Mouse (Mus musculus): ENCODE results near the gene Ntpcr.
A peak's percentile ranks its signal among the peaks of the same experiment; 100 is the strongest.

Gene Ntpcr

DNA sequence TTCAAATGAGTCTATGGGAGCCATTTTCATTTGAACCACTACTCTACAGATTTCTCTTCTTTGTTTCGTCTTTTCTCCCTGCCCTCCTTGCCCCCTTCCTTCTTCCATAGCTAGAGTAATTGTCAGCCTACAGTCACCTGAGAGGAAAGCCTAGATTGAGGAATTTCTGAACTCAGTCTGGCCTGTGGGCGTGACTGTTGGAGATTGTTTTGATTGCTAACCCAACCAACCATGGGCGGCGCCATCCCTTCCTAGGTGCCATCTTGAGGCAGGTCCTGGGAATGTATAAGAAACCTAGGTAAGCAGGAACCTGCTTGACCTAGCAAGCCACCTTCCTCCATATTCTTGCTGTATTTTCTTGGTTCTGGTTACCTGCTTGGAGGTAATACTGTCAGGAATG lies 3.6 kb upstream of the Ntpcr start:
- DNase-seq: no peak

DNA sequence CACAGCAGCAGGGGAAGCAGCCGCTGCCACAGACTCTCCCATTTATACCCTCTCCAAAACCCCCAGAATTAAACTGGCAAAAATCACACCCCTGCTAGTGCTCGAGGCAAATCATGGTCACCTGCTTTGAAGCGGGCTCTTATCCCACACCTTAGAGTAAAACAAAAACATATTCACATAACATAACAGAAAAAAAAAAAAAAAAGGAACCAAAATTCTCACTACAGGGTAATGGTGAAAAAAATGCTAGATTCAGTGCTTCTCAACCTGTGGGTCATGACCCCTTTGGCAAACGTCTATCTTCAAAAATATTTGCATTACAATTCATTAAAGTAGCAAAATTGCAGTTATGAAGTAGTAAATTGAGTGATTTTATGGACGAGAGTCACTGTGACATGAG lies 2.8 kb upstream of the Ntpcr start:
- no peak for DNase-seq

DNA sequence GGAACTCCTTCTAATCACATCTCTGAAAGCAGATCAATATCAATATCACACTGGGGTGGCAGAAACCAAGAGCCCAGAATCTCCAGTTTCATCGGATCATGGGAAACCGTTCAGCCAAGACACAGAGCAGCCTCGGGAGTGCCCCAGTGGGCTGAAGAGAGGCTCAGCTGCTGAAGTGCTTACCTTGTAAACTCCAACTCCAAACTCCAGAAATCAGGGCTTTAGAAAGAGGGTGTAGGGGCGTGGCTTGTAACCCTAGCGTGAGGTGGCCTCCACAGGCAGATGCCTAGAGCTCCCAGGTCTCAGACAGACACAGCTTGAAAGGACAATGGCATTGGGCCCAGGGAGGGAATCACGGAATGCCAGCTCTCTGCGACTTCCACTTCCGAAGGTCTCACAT lies 2.0 kb upstream of the Ntpcr start:
- DNase-seq: no peak

DNA sequence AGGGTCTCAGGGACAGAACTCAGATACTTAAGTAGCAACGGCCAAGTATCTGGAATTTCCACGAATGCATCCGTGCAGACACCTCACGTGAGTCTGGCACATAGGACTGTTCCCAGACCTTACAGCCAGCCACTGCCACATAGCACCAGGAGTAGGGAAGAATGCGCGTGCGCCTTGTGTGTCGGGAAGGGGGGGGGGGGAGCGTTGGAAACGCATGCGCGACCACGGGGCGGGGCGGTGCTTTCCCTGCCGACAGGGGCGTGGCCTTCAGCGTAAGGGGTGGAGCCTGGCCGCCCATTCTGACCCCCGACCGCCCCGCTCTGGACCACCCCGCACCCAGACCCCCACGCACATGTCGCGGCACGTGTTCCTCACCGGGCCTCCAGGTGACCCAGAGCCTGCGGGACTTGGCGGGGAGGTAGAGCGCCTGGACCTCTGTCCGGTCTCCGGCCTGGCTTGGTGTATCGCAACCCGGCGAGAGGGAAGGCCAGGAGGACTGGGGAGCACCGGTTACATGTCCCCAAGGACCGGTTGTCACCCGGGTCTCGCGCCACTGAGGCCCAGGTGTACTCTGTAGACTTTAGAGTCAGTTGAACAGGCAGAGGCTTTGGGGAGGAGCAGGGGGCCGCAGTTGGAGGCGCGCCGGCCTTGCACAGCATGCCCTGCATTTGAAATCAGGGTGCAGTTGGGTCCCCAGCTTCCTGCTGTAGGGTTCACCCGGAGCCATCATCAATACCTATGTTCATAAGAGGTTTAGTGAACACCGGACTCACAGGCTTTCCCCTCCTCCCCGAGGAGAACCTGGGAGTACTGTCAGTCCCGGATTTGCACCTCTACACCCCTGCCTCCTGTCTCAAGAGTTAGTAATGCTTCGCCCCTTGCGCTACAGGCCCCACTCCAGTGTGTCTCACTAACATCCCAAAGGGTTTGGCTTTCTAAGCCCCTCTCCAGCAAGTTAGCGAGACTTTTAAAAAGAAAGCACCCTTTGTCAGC lies 4.5 kb downstream of the Ntpcr start:
- peak; percentile 89 for DNase-seq

DNA sequence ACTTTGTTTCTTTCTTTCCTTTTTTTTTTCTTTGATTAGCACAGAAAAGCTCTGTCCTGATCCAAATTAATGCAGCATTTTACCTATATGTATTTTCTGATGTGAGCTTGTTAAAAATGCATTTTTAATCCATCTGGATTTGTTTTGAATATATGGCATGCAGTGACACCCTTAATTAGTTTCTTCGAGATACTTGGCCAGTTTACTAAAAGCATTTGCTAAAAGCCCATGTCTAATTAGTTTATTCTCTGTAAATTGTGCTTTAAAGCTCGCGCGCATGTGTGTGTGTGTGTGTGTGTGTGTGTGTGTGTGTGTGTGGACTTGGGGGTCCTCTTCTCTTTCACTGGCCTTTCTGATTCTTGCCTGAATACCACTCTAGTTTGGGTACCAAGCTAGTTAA lies 9.2 kb downstream of the Ntpcr start:
- no peak for DNase-seq

DNA sequence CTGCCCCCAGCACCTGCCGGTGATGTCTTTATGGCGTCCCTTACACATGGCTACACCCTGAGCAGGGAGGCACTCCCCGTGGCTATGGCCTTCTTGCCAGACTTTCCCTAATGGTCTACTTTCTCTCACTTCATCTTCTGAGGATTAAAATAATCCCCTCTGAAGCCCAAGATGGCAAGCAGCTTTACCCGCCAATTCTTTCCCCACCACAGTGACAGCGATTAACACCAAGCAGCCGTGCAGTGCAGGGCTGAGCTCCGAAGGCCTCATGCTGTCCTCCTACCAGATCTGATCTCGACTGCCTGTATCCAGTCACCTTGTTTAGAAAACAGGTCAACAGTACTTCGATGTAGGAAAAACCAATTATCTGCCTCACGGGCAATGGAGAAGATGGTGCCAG lies 10.9 kb downstream of the Ntpcr start:
- DNase-seq: no peak

DNA sequence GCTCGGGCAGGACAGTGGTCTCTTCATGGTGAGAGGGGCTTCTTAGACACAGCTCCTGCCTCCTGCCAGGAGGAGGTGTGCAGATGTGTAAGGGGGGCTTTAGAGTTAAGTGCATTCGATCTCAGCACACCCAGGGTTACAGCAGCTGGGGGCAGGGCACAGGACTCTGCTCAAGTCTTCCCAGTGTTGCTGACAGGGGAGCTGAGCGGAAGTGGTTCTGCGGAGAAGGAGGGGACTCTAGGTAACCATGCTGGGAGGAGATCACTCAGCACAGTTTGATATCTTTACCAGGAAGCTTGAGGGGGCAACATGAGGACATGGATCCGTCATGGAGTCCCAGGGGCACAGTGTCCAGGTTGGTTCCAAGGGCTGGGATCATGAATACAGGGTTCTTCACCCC lies 11.6 kb downstream of the Ntpcr start:
- DNase-seq: peak; percentile 55

DNA sequence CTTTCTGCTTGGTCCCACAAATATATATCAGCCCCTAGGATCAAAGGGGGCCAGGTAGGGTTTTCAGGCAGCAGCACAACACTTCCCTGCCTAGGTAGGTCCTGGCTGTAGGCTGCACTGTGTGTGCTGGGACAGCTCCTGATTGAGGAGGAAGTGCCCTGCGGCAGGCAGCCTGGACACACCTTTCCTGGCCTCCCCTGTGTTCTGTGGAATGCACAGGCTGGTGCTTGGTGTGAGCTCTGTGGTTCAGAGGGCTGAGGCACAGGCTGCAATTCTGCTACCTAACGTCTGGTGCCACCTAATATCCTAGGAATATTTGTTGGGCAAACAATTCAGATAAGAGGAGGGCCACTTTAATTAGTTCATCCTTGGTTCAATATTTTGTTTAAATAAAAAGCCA lies 12.1 kb downstream of the Ntpcr start:
- DNase-seq: no peak

DNA sequence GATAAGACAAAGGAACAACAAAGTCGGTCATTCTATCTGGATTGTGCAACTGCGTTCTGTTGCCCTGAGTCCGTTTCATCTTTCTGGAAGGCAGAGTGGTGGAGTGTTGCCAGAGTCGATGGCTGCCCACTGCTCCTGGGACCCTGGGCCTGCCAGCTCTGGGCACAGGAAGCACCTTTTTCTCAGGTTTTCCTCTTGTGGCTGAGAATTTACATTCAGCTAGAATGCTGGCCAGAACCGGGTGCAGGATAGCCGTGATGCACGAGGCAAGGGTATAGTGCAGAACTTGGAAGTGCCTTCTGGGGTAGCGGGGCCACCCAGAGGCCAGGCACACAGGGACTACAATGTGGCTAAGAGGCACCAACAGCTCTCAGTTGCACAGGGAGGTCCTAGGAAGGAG lies 12.6 kb downstream of the Ntpcr start:
- no peak for DNase-seq

DNA sequence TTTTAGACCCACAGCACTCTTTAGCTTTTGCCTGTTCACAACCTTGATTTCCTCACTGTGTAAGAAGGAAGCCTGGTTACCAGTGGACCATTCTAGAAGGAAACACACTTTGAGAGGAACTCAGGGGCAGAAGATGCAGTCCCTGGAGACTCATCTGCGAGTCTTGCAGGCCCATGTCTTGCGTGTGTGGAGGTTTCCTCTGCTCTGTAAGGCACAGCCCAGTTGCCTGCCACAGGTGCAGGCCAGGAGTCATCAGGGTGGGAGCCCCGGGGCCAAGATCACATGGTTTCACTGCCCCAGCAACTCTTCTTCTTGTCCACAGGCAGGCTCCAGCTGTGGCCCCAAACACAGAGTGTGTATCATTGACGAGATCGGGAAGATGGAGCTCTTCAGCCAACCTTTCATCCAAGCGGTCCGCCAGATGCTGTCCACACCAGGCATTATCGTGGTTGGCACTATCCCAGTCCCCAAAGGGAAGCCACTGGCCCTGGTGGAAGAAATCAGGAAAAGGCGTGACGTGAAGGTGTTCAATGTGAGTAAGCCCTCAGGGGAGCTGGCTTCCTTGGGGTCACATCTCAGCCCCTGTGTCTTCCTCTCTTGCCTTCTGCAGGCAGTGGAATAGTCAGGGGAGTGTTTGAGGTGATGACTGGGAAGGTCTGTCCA lies 15.3 kb downstream of the Ntpcr start:
- no peak for DNase-seq

DNA sequence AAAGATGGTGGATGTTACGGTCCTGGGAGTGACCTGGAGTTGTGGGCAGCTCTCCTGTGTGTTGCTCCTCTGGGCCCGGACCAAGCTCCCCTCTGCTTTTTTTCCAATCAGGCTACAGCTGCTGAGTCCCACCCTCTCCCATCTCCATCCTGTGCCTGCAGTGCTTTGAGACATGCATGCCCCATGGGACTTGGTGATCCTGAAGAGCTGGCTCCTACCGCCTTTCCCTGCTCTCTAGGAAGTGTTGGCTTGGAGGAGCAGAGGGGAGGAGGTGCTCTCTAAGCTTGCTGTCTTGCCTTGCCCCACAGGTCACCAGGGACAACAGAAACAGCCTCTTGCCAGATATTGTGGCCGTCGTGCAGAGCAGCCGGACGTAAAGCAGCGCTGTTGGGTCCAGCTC lies 17.6 kb downstream of the Ntpcr start:
- no peak for DNase-seq

DNA sequence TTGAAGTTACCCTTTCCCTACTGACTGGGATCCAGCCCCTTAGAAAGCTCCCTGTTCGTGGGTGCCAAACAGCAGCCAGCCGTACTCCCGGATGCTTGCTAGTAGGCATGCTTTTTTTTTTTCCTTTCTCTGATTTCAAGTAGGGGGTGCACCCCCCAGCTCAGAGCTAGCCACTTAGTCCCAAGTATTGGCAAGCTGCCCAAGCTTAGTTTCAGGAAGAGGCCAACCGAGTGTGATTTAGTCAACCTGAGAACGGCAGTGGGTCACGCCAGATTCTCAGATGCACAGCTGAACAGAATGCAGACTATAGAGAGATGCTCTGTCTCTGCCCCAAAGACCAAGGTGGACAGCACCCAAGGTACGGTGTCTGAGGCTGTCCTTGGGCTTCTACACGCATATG lies 21.1 kb downstream of the Ntpcr start:
- DNase-seq: no peak

DNA sequence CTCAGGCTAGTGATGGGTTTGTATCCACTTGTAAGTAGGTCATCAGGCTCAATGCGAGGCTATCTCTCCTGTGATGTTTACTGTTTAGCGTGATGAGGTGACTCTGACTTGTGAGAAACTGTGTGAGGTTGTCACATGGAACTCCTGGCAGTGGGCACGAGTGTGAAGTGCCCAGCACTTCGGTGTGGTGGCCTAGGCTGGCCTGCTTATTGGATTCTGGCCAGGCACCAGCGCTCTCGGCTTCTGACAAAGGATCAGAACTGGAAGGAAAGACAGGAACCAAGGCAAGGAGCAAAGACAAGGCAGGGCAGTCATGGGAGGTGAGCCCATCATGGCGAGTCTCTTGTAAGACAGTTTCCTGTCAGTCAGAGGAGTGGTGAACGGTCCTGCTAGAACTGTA lies 26.1 kb downstream of the Ntpcr start:
- no peak for DNase-seq

DNA sequence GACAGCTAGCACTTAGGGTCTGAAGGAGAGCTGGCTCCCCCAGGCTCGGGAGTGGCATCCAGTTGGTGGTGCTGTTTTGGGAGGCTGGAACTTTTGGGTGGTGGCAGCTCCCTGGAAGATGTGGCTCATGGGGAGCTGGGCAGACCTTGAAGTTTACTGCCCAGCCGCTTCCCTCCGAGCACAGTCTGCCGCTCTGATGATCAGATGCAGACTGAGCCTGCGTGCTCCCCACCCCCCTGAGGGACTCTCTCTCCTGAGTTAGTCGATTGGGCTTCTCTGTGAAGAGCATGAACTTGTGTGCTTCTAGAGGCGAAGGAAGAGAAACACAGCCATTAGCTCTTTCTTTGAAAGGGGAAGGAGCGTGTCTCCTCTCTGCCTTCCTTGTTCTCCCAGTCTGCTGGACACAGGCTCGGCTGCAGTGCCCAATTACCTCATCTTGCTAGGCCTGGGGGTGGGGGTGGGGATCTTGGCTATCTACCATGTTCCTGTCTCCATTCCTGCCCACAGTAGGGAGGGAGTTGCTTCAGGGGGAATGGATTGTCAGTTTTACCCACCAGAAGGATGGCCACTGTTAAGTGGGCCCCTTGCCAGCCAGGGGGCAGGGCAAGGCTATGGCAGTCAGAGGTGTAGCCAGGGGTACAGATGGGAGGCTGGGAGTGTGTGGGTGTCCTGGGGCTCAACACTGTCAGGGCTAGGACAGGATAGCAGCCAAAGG lies 26.8 kb downstream of the Ntpcr start:
- DNase-seq: no peak

DNA sequence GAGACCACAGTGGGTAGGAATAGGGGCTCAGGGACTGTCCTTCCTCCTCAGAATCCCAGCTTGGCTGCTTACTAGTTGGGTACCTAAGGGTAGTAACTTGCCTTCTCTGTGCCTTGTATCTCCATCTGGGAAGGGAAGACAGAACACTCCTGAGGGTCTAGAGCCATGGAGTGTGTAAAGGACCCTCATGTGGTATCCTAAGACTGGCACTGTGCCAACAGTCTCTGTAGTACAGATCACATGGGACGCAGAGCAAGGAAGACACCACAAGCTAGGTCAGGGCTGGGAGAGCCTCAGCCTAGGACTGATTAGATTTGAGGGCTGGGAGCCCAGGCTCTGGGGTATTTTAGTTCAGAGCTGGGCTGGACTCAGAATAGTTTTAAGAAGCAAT lies 27.3 kb downstream of the Ntpcr start:
- no peak for DNase-seq

DNA sequence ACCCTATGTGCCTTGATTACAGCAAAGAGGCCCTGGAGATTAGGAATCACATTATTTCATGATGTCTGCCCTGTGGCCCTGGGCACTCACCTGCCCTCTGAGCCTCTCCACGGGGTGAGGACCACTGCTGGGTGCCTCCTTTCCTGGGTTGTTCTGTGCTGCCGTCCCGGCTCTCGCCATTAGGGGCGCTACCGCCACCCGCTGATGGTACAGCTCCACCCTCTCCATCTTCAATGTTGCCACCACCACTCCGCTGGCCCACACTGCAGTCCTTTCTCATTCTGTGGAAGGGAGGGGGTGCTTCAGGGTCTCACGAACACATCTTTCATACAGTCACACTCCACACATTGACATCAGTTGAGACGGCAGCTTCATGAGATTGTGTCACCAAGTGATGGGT lies 29.3 kb downstream of the Ntpcr start:
- peak; percentile 65 for DNase-seq

DNA sequence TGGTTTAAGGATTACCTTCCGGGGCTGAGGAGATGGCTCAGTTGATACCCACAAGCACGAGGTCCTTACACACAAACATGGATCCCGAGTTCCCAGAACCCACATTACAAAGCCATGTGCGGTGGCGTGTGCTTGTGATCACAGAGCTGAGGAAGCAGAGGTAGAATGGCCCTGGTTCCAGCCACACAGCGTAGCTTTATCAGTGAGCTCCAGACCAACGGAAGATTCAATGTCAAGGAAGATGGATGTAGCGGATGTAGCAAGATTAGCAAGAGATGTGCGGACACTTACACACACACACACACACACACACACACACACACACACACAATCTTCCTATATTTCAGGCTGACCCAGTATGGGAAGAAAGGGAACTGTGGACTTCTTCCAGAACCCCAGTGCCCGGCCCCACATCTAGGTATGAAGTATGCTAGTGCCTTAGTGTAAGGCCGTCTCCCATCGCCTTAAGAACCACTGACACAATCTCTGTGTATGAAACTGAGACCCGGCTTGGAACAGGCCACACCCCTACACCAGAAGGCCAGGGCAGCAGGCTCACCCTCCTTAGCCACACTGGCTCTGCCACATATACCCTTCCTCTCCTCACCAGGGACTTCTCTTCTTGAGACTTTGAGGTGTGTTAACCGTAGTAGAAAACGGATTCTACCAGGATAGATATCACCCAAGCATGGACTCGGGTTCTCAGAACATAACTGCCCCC lies 33.5 kb downstream of the Ntpcr start:
- no peak for DNase-seq

DNA sequence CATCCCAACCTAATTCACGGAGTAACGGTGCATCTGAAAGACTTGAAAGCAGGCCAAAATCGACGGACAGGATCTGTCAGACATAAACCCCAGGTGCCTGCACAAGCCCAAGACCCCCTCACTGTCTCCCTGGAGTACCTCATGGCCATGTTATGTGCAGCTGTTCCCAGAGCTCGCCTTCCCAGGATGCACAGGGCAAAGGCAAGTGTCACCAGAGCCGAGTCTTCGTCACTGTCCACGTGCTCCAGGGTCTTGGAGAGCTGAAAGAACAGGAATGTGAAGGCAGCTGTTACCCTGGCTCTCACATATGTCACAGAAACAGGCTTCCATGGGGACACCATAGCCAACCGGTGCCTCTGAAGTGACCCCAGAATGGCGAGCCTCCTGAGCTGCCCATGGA lies 38.3 kb downstream of the Ntpcr start:
- no peak for DNase-seq

DNA sequence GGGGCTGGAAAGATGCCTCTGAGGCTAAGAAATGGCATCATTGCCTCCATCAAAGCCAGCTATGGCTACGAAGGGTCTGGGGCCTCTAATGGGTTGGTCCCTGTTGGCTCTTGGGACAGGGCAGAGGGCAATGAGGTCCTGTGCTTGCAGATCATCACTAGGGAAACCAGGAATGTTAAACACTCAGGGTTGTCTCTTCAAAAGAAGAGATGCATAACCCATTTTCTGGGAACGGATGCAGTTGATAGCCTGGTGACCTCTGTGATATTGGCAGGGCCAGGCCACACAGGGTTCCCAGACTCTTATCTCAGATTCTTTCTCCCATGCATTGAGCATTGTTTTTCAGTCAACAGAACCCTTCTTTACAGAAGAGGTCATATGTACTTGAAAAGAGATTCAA lies 42.5 kb downstream of the Ntpcr start:
- DNase-seq: no peak

DNA sequence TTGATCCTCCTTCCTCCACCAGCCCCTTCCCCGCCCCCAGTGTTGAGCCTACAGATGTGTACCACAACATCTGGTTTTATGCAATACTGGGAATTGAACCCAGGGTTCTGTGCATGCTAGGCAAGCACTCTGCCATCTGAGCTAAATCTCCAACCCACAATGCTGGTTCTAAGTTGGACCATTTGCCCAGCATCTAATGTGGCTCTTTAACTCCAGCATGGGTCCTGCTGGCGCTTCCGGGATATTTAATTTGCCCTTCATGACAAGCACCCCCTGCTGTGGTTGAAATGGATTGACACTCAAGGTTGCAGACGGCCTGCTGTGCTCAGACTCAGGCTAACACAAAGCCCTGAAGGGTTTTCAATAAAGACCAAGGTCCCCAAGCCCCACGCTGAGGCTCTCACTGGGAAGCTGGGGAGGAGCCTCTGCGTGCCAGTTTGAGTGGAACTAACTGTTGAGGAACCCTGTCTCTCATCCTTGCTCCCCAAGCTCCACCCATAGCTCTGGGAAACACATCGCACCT lies 43.6 kb downstream of the Ntpcr start:
- DNase-seq: no peak

DNA sequence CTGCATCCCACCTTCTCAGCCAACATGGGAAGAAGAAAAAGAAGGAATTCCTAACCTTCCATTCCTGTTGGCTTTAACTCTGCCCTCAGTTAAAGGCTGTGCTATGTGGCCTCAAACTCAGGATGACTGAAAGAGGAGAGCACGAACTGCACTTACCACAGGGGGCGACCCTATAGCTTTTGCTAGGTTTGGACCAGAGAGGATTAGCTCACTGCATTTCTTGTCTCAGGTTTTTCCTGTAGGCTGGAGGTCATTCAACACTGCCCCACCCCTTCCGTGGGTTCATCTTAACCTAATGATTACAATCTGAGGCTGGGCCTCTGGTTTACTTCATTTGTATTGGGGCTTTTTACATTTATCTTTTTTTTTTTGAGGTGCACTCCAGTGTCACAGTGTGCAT lies 45.3 kb downstream of the Ntpcr start:
- DNase-seq: no peak

DNA sequence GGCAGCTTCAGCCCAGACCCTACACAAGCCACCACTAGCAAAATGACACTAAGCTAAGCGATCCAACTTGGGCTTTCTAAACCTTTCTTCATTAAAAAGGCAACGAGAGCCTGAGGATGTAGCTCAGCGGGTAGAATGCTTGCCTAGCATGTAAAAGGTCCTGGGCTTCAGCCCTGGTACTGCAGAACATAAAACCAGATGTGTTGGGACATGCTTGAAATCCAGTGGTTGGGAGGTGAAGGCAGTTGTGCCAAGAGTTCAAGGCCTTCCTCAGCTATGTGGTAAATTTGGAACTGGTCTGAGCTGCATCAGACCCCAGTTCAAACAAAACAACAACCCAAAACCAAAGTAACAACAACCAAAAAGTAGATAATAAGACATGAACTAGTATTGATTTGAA lies 46.6 kb downstream of the Ntpcr start:
- no peak for DNase-seq

DNA sequence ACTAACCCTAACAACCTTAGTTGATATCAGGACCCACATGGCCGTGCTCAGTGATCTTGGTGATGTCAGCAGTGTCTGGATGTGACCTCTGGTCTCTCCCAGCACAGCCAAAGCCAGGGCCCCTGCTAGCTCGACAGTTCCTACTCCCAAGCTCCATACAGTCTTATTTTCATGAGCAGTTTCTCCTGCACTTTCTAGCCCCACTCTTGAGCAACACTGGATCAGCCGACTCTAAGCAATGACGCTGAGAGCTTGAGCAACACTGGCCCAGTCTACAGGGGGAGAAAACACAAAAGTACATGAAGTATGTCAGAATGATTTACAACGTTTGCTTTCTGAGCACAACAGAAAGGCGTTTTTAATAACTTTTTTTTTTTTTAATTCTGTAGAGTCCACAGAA lies 47.0 kb downstream of the Ntpcr start:
- no peak for DNase-seq

Measured in thymus, postnatal 25 days (tissue).